In the genomic region with DNA sequence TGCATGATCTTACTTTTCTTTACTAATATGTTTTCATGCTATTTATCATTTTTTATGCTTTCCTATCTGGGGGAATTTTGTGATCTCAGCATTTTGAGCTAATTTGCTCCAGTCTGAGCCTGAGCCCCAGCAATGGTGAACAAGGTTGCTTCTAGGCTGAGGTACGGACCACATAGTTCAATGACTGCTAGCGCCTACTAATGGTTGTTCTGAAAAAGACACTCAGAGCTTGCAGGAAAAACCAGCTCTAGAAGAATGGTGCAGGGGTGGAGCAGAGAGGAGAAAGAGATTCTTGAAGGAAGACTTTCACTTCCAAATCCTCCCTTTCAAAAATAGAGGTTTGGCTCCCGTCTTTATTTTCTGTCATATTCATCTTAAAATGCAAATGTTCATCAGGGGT, we compare ENCODE assay signal across 12 mouse cellular contexts. TPM values are rescaled to one million over a fixed set of nuclear protein-coding genes. Genes with fewer than 3 reads are reported as not detected.
DNase-seq lines count a peak whose midpoint lies in the region; ATAC-seq and TF ChIP-seq lines count a peak whose summit lies in the region.
"Had no signal": no experiment of that assay in that cellular context is flagged by ENCODE, and none has a peak within 500 bp of the region (broad histone marks: within the 10 kb centered on the region; RNA-seq: fewer than 3 reads in every experiment).

No protein-coding gene starts in this region.

- TF ChIP-seq CTCF in heart, adult 2 months (IDR thresholded peaks at IDR 0.05), result peak; percentile 47
- peak; percentile 37 to 78 (median 63) for TF ChIP-seq CTCF in MEL (IDR thresholded peaks at IDR 0.05 in 2 of 3, conservative IDR thresholded peaks at IDR 0.05 in 1 of 3; ENCODE audit: control insufficient read depth in 1 of 3, insufficient read depth in 1 of 3, low read depth in 2 of 3, low read length in 3 of 3, poor library complexity in 1 of 3, severe bottlenecking in 1 of 3)

- H3K4me2 ChIP-seq in heart, embryonic 11.5 days, result no peak overlapping the region
- H3K4me2 ChIP-seq: embryonic facial prominence, embryonic 13.5 days had no signal

- ATAC-seq in megakaryocyte, adult 5-6 weeks (ENCODE audit: poor library complexity, severe bottlenecking), result no peak
- ATAC-seq in heart, embryonic 11.5 days (replicated peaks; ENCODE audit: insufficient number of reproducible peaks, low FRiP score, low TSS enrichment), result no peak

- H3K4me1 ChIP-seq in heart, adult 2 months (ENCODE audit: control insufficient read depth, insufficient read depth, low read length), result peaks cover 2% of the 10 kb centered on the region
- no peaks in the 10 kb centered on the region for H3K4me1 ChIP-seq in MEL (ENCODE audit: control insufficient read depth in 1 of 2, insufficient read depth in 2 of 2, low read length in 2 of 2)
- no peaks in the 10 kb centered on the region for H3K4me1 ChIP-seq in heart, embryonic 11.5 days (ENCODE audit: control insufficient read depth, insufficient read depth, low read length)

- DNase-seq in heart, adult 2 months, result no peak
- DNase-seq in heart, adult 18-20 months, result no peak
- peak; percentile 8 for DNase-seq in lung, postnatal 36 days
- no peak for DNase-seq in lung, postnatal 4 days
- DNase-seq in MEL (ENCODE audit: low read depth, low spot score), result peak; percentile 56
- DNase-seq in retina, adult 2 months (ENCODE audit: low read depth, low spot score), result peak; percentile 8
- DNase-seq: kidney, adult 8-10 months; lung, postnatal 14 days; right cerebral cortex, postnatal 25 days had no signal

- peak; percentile 29 for TF ChIP-seq RAD21 in MEL (IDR thresholded peaks at IDR 0.05; ENCODE audit: low read depth, low read length)

- intact Hi-C loops in heart, adult 2 months (cut with DNase I), result no loop called here

- no peak overlapping the region for H3K27ac ChIP-seq in heart, adult 2 months
- H3K27ac ChIP-seq in MEL (ENCODE audit: control insufficient read depth, low read depth, low read length), result no peak overlapping the region
- no peak overlapping the region for H3K27ac ChIP-seq in heart, embryonic 11.5 days (ENCODE audit: low read depth, low read length)
- H3K27ac ChIP-seq: embryonic facial prominence, embryonic 13.5 days had no signal

- no peaks in the 10 kb centered on the region for H3K9me3 ChIP-seq in MEL (replicated peaks; ENCODE audit: insufficient read depth, low read length)
- no peaks in the 10 kb centered on the region for H3K9me3 ChIP-seq in heart, embryonic 11.5 days (replicated peaks; ENCODE audit: control insufficient read depth, low read length)
- H3K9me3 ChIP-seq: embryonic facial prominence, embryonic 13.5 days had no signal

- H3K27me3 ChIP-seq in heart, adult 2 months (ENCODE audit: control insufficient read depth, insufficient read depth, low read length), result peaks cover 2% of the 10 kb centered on the region; the same call in 1 of the 2 replicates
- no peaks in the 10 kb centered on the region; a peak in 2 of 4 replicates for H3K27me3 ChIP-seq in MEL (ENCODE audit: control insufficient read depth in 1 of 2, insufficient read depth in 2 of 2, low read length in 2 of 2)
- H3K27me3 ChIP-seq in heart, embryonic 11.5 days (ENCODE audit: control insufficient read depth, insufficient read depth, low read length), result peaks cover 18% of the 10 kb centered on the region

- H3K9ac ChIP-seq in heart, adult 2 months (ENCODE audit: low read depth, low read length), result no peak overlapping the region
- no peak overlapping the region for H3K9ac ChIP-seq in MEL (ENCODE audit: control insufficient read depth, low read depth, low read length, poor library complexity, severe bottlenecking)
- no peak overlapping the region for H3K9ac ChIP-seq in heart, embryonic 11.5 days (ENCODE audit: low read depth, low read length)
- H3K9ac ChIP-seq: embryonic facial prominence, embryonic 13.5 days had no signal

- no peak for TF ChIP-seq POLR2A in heart, adult 2 months (IDR thresholded peaks at IDR 0.05; ENCODE audit: insufficient read depth, low read depth, low read length)
- no peak for TF ChIP-seq POLR2A in MEL (IDR thresholded peaks at IDR 0.05; ENCODE audit: control insufficient read depth in 1 of 2, insufficient read depth in 1 of 2, low read depth in 1 of 2, low read length in 2 of 2, poor library complexity in 1 of 2)

- H3K36me3 ChIP-seq in heart, adult 2 months (ENCODE audit: control insufficient read depth, insufficient read depth, low read length), result no peaks in the 10 kb centered on the region
- H3K36me3 ChIP-seq in MEL (ENCODE audit: control insufficient read depth in 1 of 2, insufficient read depth in 2 of 2, low read length in 2 of 2), result no peaks in the 10 kb centered on the region
- no peaks in the 10 kb centered on the region for H3K36me3 ChIP-seq in heart, embryonic 11.5 days (ENCODE audit: control insufficient read depth, insufficient read depth, low read length)
- H3K36me3 ChIP-seq: embryonic facial prominence, embryonic 13.5 days had no signal

- 13% methylated on average over 3 of the region's 3 CpGs for WGBS in heart, adult 2 months
- 14% methylated on average over 3 of the region's 3 CpGs for WGBS in heart, embryonic 11.5 days (ENCODE audit: insufficient replicate concordance)

- no peak for TF ChIP-seq EP300 in heart, adult 2 months (IDR thresholded peaks at IDR 0.05; ENCODE audit: insufficient read depth, low read depth, low read length)
- no peak for TF ChIP-seq EP300 in MEL (IDR thresholded peaks at IDR 0.05; ENCODE audit: low read depth in 1 of 2, low read length in 2 of 2)

- H3K4me3 ChIP-seq in heart, adult 2 months, result no peak overlapping the region
- no peak overlapping the region for H3K4me3 ChIP-seq in MEL (ENCODE audit: control insufficient read depth in 1 of 2, insufficient read depth in 1 of 2, low read depth in 2 of 2, low read length in 2 of 2)
- H3K4me3 ChIP-seq in heart, embryonic 11.5 days (ENCODE audit: low read depth, low read length), result no peak overlapping the region
- H3K4me3 ChIP-seq: embryonic facial prominence, embryonic 13.5 days had no signal

- no peaks in the 10 kb centered on the region for H3K79me2 ChIP-seq in heart, adult 2 months (replicated peaks; ENCODE audit: control insufficient read depth, insufficient read depth, low read length)
- no peaks in the 10 kb centered on the region for H3K79me2 ChIP-seq in MEL (ENCODE audit: control insufficient read depth, insufficient read depth, low read length, poor library complexity)

TF ChIP-seq in MEL, 35 proteins besides CTCF, POLR2A, EP300 and RAD21:
- no peak for TF ChIP-seq ETS1 (IDR thresholded peaks at IDR 0.05; ENCODE audit: low read depth, low read length)
- TF ChIP-seq TCF12 (IDR thresholded peaks at IDR 0.05; ENCODE audit: low read depth, low read length), result no peak
- 0 out of 2 replicates have a peak, but pooled peaks have one; percentile 11 for TF ChIP-seq ZC3H11A (IDR thresholded peaks at IDR 0.05; ENCODE audit: low read depth, low read length)
- no peak for TF ChIP-seq KAT2A (conservative IDR thresholded peaks at IDR 0.05; ENCODE audit: low read depth, low read length)
- no peak for TF ChIP-seq NELFE (IDR thresholded peaks at IDR 0.05; ENCODE audit: low read depth, low read length)
- peak; percentile 43 for TF ChIP-seq SMC3 (IDR thresholded peaks at IDR 0.05; ENCODE audit: low read depth, low read length)
- no peak for TF ChIP-seq NRF1 (IDR thresholded peaks at IDR 0.05; ENCODE audit: insufficient read depth, low read depth, low read length, poor library complexity, severe bottlenecking)
- no peak for TF ChIP-seq RCOR1 (IDR thresholded peaks at IDR 0.05; ENCODE audit: low read depth, low read length)
- TF ChIP-seq E2F4 (IDR thresholded peaks at IDR 0.05; ENCODE audit: borderline replicate concordance, low read depth, low read length), result no peak
- no peak for TF ChIP-seq POLR2AphosphoS2 (IDR thresholded peaks at IDR 0.05; ENCODE audit: low read length)
TF ChIP-seq in MEL: peak in this region for 2.

RNA-seq across cellular contexts. Expression of gene Pomc, which starts 1.6 kb away (rescaled TPM):
- under 1 TPM; 0.36 to 0.50 TPM for total RNA-seq in heart, adult 2 months (2021)
- polyA plus RNA-seq in heart, adult 2 months (2012; rRNA removed), result 0.37 TPM in 1 of 2 replicates, not detected in the other
- under 1 TPM in 1 of 2 experiments, not detected in 1; 0.65 TPM for total RNA-seq in heart, adult 18-20 months (2021)
- total RNA-seq in MEL (2012; rRNA removed), result not detected in 2 replicates
- polyA plus RNA-seq in MEL (2012; ENCODE audit: insufficient read depth in 1 of 2, insufficient read length in 2 of 2, low read depth in 1 of 2, low replicate concordance in 2 of 2, missing spikeins in 1 of 2), result not detected
- 0.38 and 0.57 TPM in 2 replicates for total RNA-seq in megakaryocyte, adult 5-6 weeks (2015)
- not detected in 2 replicates for total RNA-seq in megakaryocyte, adult 5-6 weeks (2017)
- 2.6 and 2.9 TPM in 2 replicates for polyA plus RNA-seq in heart, embryonic 11.5 days (2014; fragmentation: Nextera tagmentation; extraction: Ambion mirVana)

Comparison
In these comparisons a context has a peak if more than half of its experiments do, and no peak if none do; other contexts are left out.
1. DNase-seq: peak in lung, postnatal 36 days (single experiment), MEL (single experiment) and retina, adult 2 months (single experiment); none in heart, adult 2 months (0 of 2), heart, adult 18-20 months (0 of 2) and lung, postnatal 4 days (0 of 2).